Mouse (Mus musculus) lung, adult 2 months (tissue): Measurements from ENCODE around the gene B4galnt3.

Experiments
- CTCF ChIP-seq: fragments of 200-500 bp; IDR thresholded peaks from 2 replicates; pipeline ENCODE4 v1.5.1; 2011; ENCODE audit warnings: mild to moderate bottlenecking, low read length, control low read depth; ENCODE audit not compliant: insufficient read depth
- POLR2A ChIP-seq: fragments of 200-500 bp; IDR thresholded peaks from 2 replicates; pipeline ENCODE4 v1.6.1; 2011; ENCODE audit warnings: low read depth, mild to moderate bottlenecking, control low read depth, low read length, borderline replicate concordance; ENCODE audit errors: extremely low read depth

GRCm38 (mm10) chr6:120211536-120211935 is 82.8 kb downstream of the B4galnt3 start:
- TF ChIP-seq POLR2A (no peak), CTCF (no peak)
